Mouse (Mus musculus) MEL (cell line): ENCODE results near the gene Naa80. TPM values are rescaled to one million over a fixed set of nuclear protein-coding genes. Genes with fewer than 3 reads are reported as not detected.

ENCODE experiments used
- DNase-seq: peaks from one replicate; pipeline ENCODE4 v3.0.0; 2011; ENCODE audit warnings: low read depth, low spot score
- H3K27ac ChIP-seq: 2 replicates; pipeline ENCODE4 v1.5.1; 2012; ENCODE audit warnings: low read depth, mild to moderate bottlenecking, control low read depth, low read length, moderate library complexity; ENCODE audit not compliant: control insufficient read depth
- H3K27me3 ChIP-seq, 2 experiments: fragments of 150-350 bp in 1 of 2; sonication (generic) in 1 of 2; 2 replicates each; pipeline ENCODE4 v1.6.1; 2012; ENCODE audit warnings: low read length in 2 of 2, mild to moderate bottlenecking in 2 of 2, improper control_type of control experiment in 1 of 2, moderate library complexity in 1 of 2; ENCODE audit not compliant: insufficient read depth in 2 of 2, control insufficient read depth in 1 of 2
- H3K36me3 ChIP-seq, 2 experiments: 2 replicates each; pipeline ENCODE4 v1.6.1; 2012 to 2014; ENCODE audit warnings: low read length in 2 of 2, improper control_type of control experiment in 1 of 2, inconsistent platforms in 1 of 2, mild to moderate bottlenecking in 1 of 2; ENCODE audit not compliant: insufficient read depth in 2 of 2, control insufficient read depth in 1 of 2
- H3K4me1 ChIP-seq, 2 experiments: fragments of 150-350 bp in 1 of 2; sonication (generic) in 1 of 2; 2 replicates each; pipeline ENCODE4 v1.6.1; 2012; ENCODE audit warnings: low read length in 2 of 2, improper control_type of control experiment in 1 of 2, mild to moderate bottlenecking in 1 of 2; ENCODE audit not compliant: insufficient read depth in 2 of 2, control insufficient read depth in 1 of 2
- H3K4me3 ChIP-seq, 2 experiments: fragments of 150-350 bp in 1 of 2; sonication (generic) in 1 of 2; 2 replicates each; pipeline ENCODE4 v1.5.1; 2012; ENCODE audit warnings: low read depth in 2 of 2, low read length in 2 of 2, mild to moderate bottlenecking in 2 of 2, moderate library complexity in 2 of 2, control low read depth in 1 of 2, improper control_type of control experiment in 1 of 2; ENCODE audit not compliant: control insufficient read depth in 1 of 2, insufficient read depth in 1 of 2
- H3K79me2 ChIP-seq: 2 replicates; pipeline ENCODE4 v1.6.1; 2012; ENCODE audit warnings: mild to moderate bottlenecking, low read length, moderate library complexity; ENCODE audit not compliant: control insufficient read depth, poor library complexity, insufficient read depth
- H3K9ac ChIP-seq: 2 replicates; pipeline ENCODE4 v1.6.1; 2012; ENCODE audit warnings: low read depth, mild to moderate bottlenecking, control low read depth, low read length, moderate library complexity; ENCODE audit not compliant: control insufficient read depth, poor library complexity, severe bottlenecking
- H3K9me3 ChIP-seq: fragments of 150-350 bp; sonication (generic); replicated peaks from 2 replicates; pipeline ENCODE4 v1.6.1; 2012; ENCODE audit warnings: mild to moderate bottlenecking, low read length, improper control_type of control experiment, moderate library complexity; ENCODE audit not compliant: insufficient read depth
- BHLHE40 ChIP-seq: IDR thresholded peaks from 2 replicates; pipeline ENCODE4 v1.6.1; 2012; ENCODE audit warnings: low read depth, mild to moderate bottlenecking, inconsistent platforms, low read length, improper control_type of control experiment, borderline replicate concordance
- CHD1 ChIP-seq: IDR thresholded peaks from 2 replicates; pipeline ENCODE4 v1.6.1; 2012; ENCODE audit warnings: low read depth, mild to moderate bottlenecking, inconsistent platforms, low read length, improper control_type of control experiment
- CTCF ChIP-seq, 3 experiments: IDR thresholded peaks in 2 of 3; conservative IDR thresholded peaks in 1 of 3; 2 replicates each; pipeline ENCODE4 v1.5.1; 2011 to 2012; ENCODE audit warnings: low read length in 3 of 3, low read depth in 2 of 3, mild to moderate bottlenecking in 2 of 3, improper control_type of control experiment in 1 of 3, inconsistent platforms in 1 of 3, mixed read lengths in 1 of 3, moderate library complexity in 1 of 3; ENCODE audit not compliant: control insufficient read depth in 1 of 3, insufficient read depth in 1 of 3, poor library complexity in 1 of 3, severe bottlenecking in 1 of 3
- E2F4 ChIP-seq: IDR thresholded peaks from 2 replicates; pipeline ENCODE4 v1.6.1; 2011; ENCODE audit warnings: low read depth, low read length, improper control_type of control experiment, borderline replicate concordance
- EP300 ChIP-seq, 2 experiments: IDR thresholded peaks; 2 replicates each; pipeline ENCODE4 v1.6.1; 2011; ENCODE audit warnings: improper control_type of control experiment in 2 of 2, low read length in 2 of 2, low read depth in 1 of 2, mild to moderate bottlenecking in 1 of 2
- GABPA ChIP-seq: IDR thresholded peaks from 2 replicates; pipeline ENCODE4 v1.6.1; 2012; ENCODE audit warnings: low read depth, mild to moderate bottlenecking, inconsistent platforms, low read length, improper control_type of control experiment, moderate library complexity
- GATA1 ChIP-seq: IDR thresholded peaks from 2 replicates; pipeline ENCODE4 v1.6.1; 2011; ENCODE audit warnings: low read depth, low read length, improper control_type of control experiment
- HCFC1 ChIP-seq: IDR thresholded peaks from 2 replicates; pipeline ENCODE4 v1.6.1; 2012; ENCODE audit warnings: low read depth, mild to moderate bottlenecking, inconsistent platforms, low read length, improper control_type of control experiment, moderate library complexity
- MAFK ChIP-seq: IDR thresholded peaks from 2 replicates; pipeline ENCODE4 v1.6.1; 2011; ENCODE audit warnings: low read depth, mild to moderate bottlenecking, low read length, improper control_type of control experiment, borderline replicate concordance
- MAX ChIP-seq: IDR thresholded peaks from 2 replicates; pipeline ENCODE4 v1.6.1; 2011; ENCODE audit warnings: low read length, improper control_type of control experiment
- MAZ ChIP-seq: IDR thresholded peaks from 2 replicates; pipeline ENCODE4 v1.6.1; 2012; ENCODE audit warnings: low read depth, mild to moderate bottlenecking, inconsistent platforms, low read length, improper control_type of control experiment
- MEF2A ChIP-seq: IDR thresholded peaks from 2 replicates; pipeline ENCODE4 v1.6.1; 2014; ENCODE audit warnings: low read depth, mild to moderate bottlenecking, inconsistent platforms, low read length, improper control_type of control experiment; ENCODE audit not compliant: poor library complexity, insufficient replicate concordance, severe bottlenecking; ENCODE audit errors: extremely low read depth
- NRF1 ChIP-seq: IDR thresholded peaks from 2 replicates; pipeline ENCODE4 v1.6.1; 2014; ENCODE audit warnings: low read depth, mild to moderate bottlenecking, inconsistent platforms, low read length, improper control_type of control experiment, moderate library complexity; ENCODE audit not compliant: poor library complexity, insufficient read depth, severe bottlenecking
- POLR2A ChIP-seq, 2 experiments: IDR thresholded peaks; 2 replicates each; pipeline ENCODE4 v1.6.1; 2011 to 2012; ENCODE audit warnings: low read length in 2 of 2, mild to moderate bottlenecking in 2 of 2, control low read depth in 1 of 2, improper control_type of control experiment in 1 of 2, low read depth in 1 of 2, moderate library complexity in 1 of 2; ENCODE audit not compliant: control insufficient read depth in 1 of 2, insufficient read depth in 1 of 2, poor library complexity in 1 of 2
- POLR2AphosphoS2 ChIP-seq: IDR thresholded peaks from 2 replicates; pipeline ENCODE4 v1.6.1; 2011; ENCODE audit warnings: low read length, improper control_type of control experiment
- POLR2AphosphoS5 ChIP-seq: IDR thresholded peaks from 2 replicates; pipeline ENCODE4 v1.6.1; 2012; ENCODE audit warnings: low read depth, borderline replicate concordance, mild to moderate bottlenecking, inconsistent platforms, low read length, moderate library complexity, mixed read lengths
- RCOR1 ChIP-seq: IDR thresholded peaks from 2 replicates; pipeline ENCODE4 v1.6.1; 2012; ENCODE audit warnings: low read depth, mild to moderate bottlenecking, inconsistent platforms, low read length, improper control_type of control experiment
- SIN3A ChIP-seq: IDR thresholded peaks from 2 replicates; pipeline ENCODE4 v1.6.1; 2012; ENCODE audit warnings: low read length, improper control_type of control experiment, inconsistent platforms
- SMC3 ChIP-seq: IDR thresholded peaks from 2 replicates; pipeline ENCODE4 v1.6.1; 2011; ENCODE audit warnings: low read depth, low read length, improper control_type of control experiment
- TBP ChIP-seq: IDR thresholded peaks from 2 replicates; pipeline ENCODE4 v1.8.0; 2011; ENCODE audit warnings: low read depth, low read length, improper control_type of control experiment
- TCF12 ChIP-seq: IDR thresholded peaks from 2 replicates; pipeline ENCODE4 v1.6.1; 2014; ENCODE audit warnings: low read depth, mild to moderate bottlenecking, inconsistent platforms, low read length, improper control_type of control experiment, moderate library complexity
- ZMIZ1 ChIP-seq: IDR thresholded peaks from 2 replicates; pipeline ENCODE4 v1.6.1; 2012; ENCODE audit warnings: low read depth, mild to moderate bottlenecking, inconsistent platforms, low read length, improper control_type of control experiment, moderate library complexity
- ZNF384 ChIP-seq: IDR thresholded peaks from 2 replicates; pipeline ENCODE4 v1.6.1; 2012; ENCODE audit warnings: low read depth, mild to moderate bottlenecking, inconsistent platforms, low read length, improper control_type of control experiment
- polyA plus RNA-seq, 2 experiments: library from polyadenylated mRNA; stranded (reverse) in 1 of 2; unstranded in 1 of 2; fragments of >175 nt in 1 of 2; fragments of >200 nt in 1 of 2; gene quantifications; 2 replicates each; pipeline versions ENCODE4 v1.2.1 to v1.2.4; 2012; ENCODE audit warnings: low replicate concordance in 2 of 2, low read depth in 1 of 2; ENCODE audit not compliant: insufficient read length in 2 of 2, insufficient read depth in 1 of 2, missing spikeins in 1 of 2
- total RNA-seq: library from RNA; depleted of rRNA; stranded (reverse); fragments of 300-350 nt; gene quantifications from 2 replicates; pipeline ENCODE4 v1.2.3, GENCODE M21; 2012

Gene Naa80
- total and polyA plus RNA-seq, 3 experiments, result 14.3 to 74.0 TPM; not detected in 1

GRCm38 (mm10) chr9:107552690-107553393 is 25.8 kb upstream of the Naa80 start (continued):
- TF ChIP-seq HCFC1 (no peak), RCOR1 (peak; percentile 98), POLR2A (IDR thresholded peaks at IDR 0.05; ENCODE audit: control insufficient read depth in 1 of 2, insufficient read depth in 1 of 2, low read depth in 1 of 2, low read length in 2 of 2, poor library complexity in 1 of 2) (no peak), MEF2A (no peak), MAFK (no peak), TCF12 (no peak), GABPA (no peak), ZNF384 (peak; percentile 54; the same call in 1 of the 2 replicates), MAX (no peak), CTCF (IDR thresholded peaks at IDR 0.05 in 2 of 3, conservative IDR thresholded peaks at IDR 0.05 in 1 of 3; ENCODE audit: control insufficient read depth in 1 of 3, insufficient read depth in 1 of 3, low read depth in 2 of 3, low read length in 3 of 3, poor library complexity in 1 of 3, severe bottlenecking in 1 of 3) (no peak), NRF1 (no peak)

- Histone ChIP-seq H3K9me3 (no peaks in the 10 kb centered on the region), H3K36me3 (peaks cover 3 to 29% of the 10 kb centered on the region in 2 experiments; a peak in 3 of 4 replicates), H3K9ac (peak overlapping the region; percentile 85), H3K27ac (peak overlapping the region; percentile 66), H3K4me1 (peaks cover 10 to 33% of the 10 kb centered on the region in 2 experiments), H3K4me3 (peak overlapping the region; percentile 65 to 82), H3K79me2 (peaks cover 35% of the 10 kb centered on the region), H3K27me3 (no peaks in the 10 kb centered on the region)
- peak; percentile 68 for DNase-seq
- TF ChIP-seq MAZ, result 0 out of 2 replicates have a peak, but pooled peaks have one; percentile 8
- TF ChIP-seq RCOR1, result peak; percentile 20; the same call in 1 of the 2 replicates
- TF ChIP-seq CHD1, result no peak; the same call in 1 of the 2 replicates
These were observed 25.0 kb upstream of the Naa80 start for GRCm38 (mm10) chr9:107553541-107554318.

- H3K4me1 ChIP-seq, result peaks cover 10 to 33% of the 10 kb centered on the region in 2 experiments
- H3K27ac ChIP-seq, result peak overlapping the region; percentile 90
- H3K36me3 ChIP-seq, result peaks cover 3 to 29% of the 10 kb centered on the region in 2 experiments; a peak in 3 of 4 replicates
- H3K4me3 ChIP-seq, result peak overlapping the region; percentile 82 to 91
- peak; percentile 99 for DNase-seq
- H3K79me2 ChIP-seq, result peaks cover 35% of the 10 kb centered on the region
- peak overlapping the region; percentile 94 for H3K9ac ChIP-seq
- no peaks in the 10 kb centered on the region for H3K9me3 ChIP-seq
- no peaks in the 10 kb centered on the region for H3K27me3 ChIP-seq
- TF ChIP-seq HCFC1 (peak; percentile 78), CHD1 (no peak; the same call in 1 of the 2 replicates), SIN3A (peak; percentile 76), SMC3 (no peak), POLR2AphosphoS5 (0 out of 2 replicates have a peak, but pooled peaks have one; percentile 49), BHLHE40 (peak; percentile 28; the same call in 1 of the 2 replicates), TBP (peak; percentile 67; the same call in 1 of the 2 replicates), RCOR1 (peak; percentile 0; the same call in 1 of the 2 replicates), GATA1 (no peak), NRF1 (peak; percentile 81), ZNF384 (no peak), POLR2AphosphoS2 (peak; percentile 95), E2F4 (no peak; the same call in 1 of the 2 replicates), ZMIZ1 (peak; percentile 77; the same call in 1 of the 2 replicates), MAX (peak; percentile 85), EP300 (IDR thresholded peaks at IDR 0.05; ENCODE audit: low read depth in 1 of 2, low read length in 2 of 2) (peak in 1 of 2 experiments; percentile 67; a peak in 1 of 4 replicates), TCF12 (peak; percentile 68; the same call in 1 of the 2 replicates)
These were observed 24.3 kb upstream of the Naa80 start for GRCm38 (mm10) chr9:107554319-107554825.
